Mouse (Mus musculus): ENCODE data around the gene Rplp0.

- TF ChIP-seq POLR2A (IDR thresholded peaks at IDR 0.05; ENCODE audit: control insufficient read depth, extremely low read depth, insufficient read depth, low read length, poor library complexity) (no peak), CTCF (IDR thresholded peaks at IDR 0.05; ENCODE audit: borderline replicate concordance, control insufficient read depth, extremely low read depth, insufficient read depth, low read length, poor library complexity) (no peak)
These were observed 979 bp upstream of the Rplp0 start for GRCm38 (mm10) chr5:115558182-115558794.
